Mouse (Mus musculus) CH12.LX (cell line): ENCODE data around the gene Ubfd1. TPM values are rescaled to one million over a fixed set of nuclear protein-coding genes. Genes with fewer than 3 reads are reported as not detected.
A peak's percentile ranks its signal among the peaks of the same experiment; 100 is the strongest.

Source experiments
- DNase-seq: peaks from one replicate; pipeline ENCODE4 v3.0.0-alpha.2; 2013; ENCODE audit errors: extremely low read depth
- H3K27ac ChIP-seq: 2 replicates; pipeline ENCODE4 v1.5.1; 2012; ENCODE audit warnings: low read depth, mild to moderate bottlenecking, control low read depth, moderate library complexity; ENCODE audit not compliant: insufficient read depth
- H3K27me3 ChIP-seq: replicated peaks from 2 replicates; pipeline ENCODE3; 2012; ENCODE audit warnings: inconsistent platforms
- H3K36me3 ChIP-seq, 2 experiments: replicated peaks in 1 of 2; 2 replicates each; pipeline versions ENCODE3 to v1.6.1; 2012; ENCODE audit warnings: inconsistent platforms in 1 of 2, low read length in 1 of 2, mild to moderate bottlenecking in 1 of 2, mixed read lengths in 1 of 2, moderate library complexity in 1 of 2; ENCODE audit not compliant: control insufficient read depth in 1 of 2, insufficient read depth in 1 of 2
- H3K4me1 ChIP-seq, 2 experiments: 2 replicates each; pipeline ENCODE4 v1.6.1; 2012; ENCODE audit warnings: inconsistent platforms in 1 of 2, moderate library complexity in 1 of 2; ENCODE audit not compliant: insufficient read depth in 2 of 2, control insufficient read depth in 1 of 2
- H3K4me2 ChIP-seq: 2 replicates; pipeline ENCODE4 v1.6.1; 2012; ENCODE audit warnings: low read depth, mild to moderate bottlenecking, control low read depth; ENCODE audit not compliant: poor library complexity, insufficient read depth, severe bottlenecking
- H3K4me3 ChIP-seq, 3 experiments: fragments of 150-350 bp in 1 of 3; sonication (generic) in 1 of 3; replicated peaks in 1 of 3; 2 replicates each; pipeline versions ENCODE3 to v1.5.1; 2011 to 2012; ENCODE audit warnings: low read depth in 2 of 3, low read length in 2 of 3, mild to moderate bottlenecking in 2 of 3, moderate library complexity in 2 of 3, control low read depth in 1 of 3, improper control_type of control experiment in 1 of 3, inconsistent platforms in 1 of 3, mixed read lengths in 1 of 3; ENCODE audit not compliant: poor library complexity in 1 of 3
- H3K79me2 ChIP-seq: replicated peaks from 2 replicates; pipeline ENCODE4 v1.6.1; 2012; ENCODE audit warnings: mild to moderate bottlenecking, moderate library complexity; ENCODE audit not compliant: control insufficient read depth, poor library complexity, insufficient read depth, severe bottlenecking; ENCODE audit errors: extremely low read depth
- H3K9ac ChIP-seq: 2 replicates; pipeline ENCODE4 v1.6.1; 2012; ENCODE audit warnings: low read depth, mild to moderate bottlenecking, control low read depth, moderate library complexity; ENCODE audit not compliant: insufficient read depth
- H3K9me3 ChIP-seq: replicated peaks from 2 replicates; pipeline ENCODE3; 2012; ENCODE audit warnings: low read length, inconsistent platforms, mixed read lengths
- CHD1 ChIP-seq: IDR thresholded peaks from 2 replicates; pipeline ENCODE4 v1.6.1; 2012; ENCODE audit warnings: low read depth, low read length, improper control_type of control experiment, inconsistent platforms
- CHD2 ChIP-seq: IDR thresholded peaks from 2 replicates; pipeline ENCODE4 v1.6.1; 2011; ENCODE audit warnings: low read length, improper control_type of control experiment
- CTCF ChIP-seq, 2 experiments: IDR thresholded peaks in 1 of 2; conservative IDR thresholded peaks in 1 of 2; 2 replicates each; pipeline ENCODE4 v1.5.1; 2011 to 2012; ENCODE audit warnings: low read depth in 2 of 2, low read length in 2 of 2, improper control_type of control experiment in 1 of 2, inconsistent platforms in 1 of 2, mild to moderate bottlenecking in 1 of 2, moderate library complexity in 1 of 2
- E2F4 ChIP-seq: IDR thresholded peaks from 2 replicates; pipeline ENCODE4 v1.6.1; 2011; ENCODE audit warnings: low read depth, low read length, improper control_type of control experiment; ENCODE audit not compliant: insufficient replicate concordance
- ELF1 ChIP-seq: IDR thresholded peaks from 2 replicates; pipeline ENCODE4 v1.6.1; 2014; ENCODE audit warnings: low read depth, mild to moderate bottlenecking, inconsistent platforms, low read length, improper control_type of control experiment
- EP300 ChIP-seq: IDR thresholded peaks from 2 replicates; pipeline ENCODE4 v1.6.1; 2011; ENCODE audit warnings: low read length, improper control_type of control experiment
- ETS1 ChIP-seq: conservative IDR thresholded peaks from 2 replicates; pipeline ENCODE4 v1.6.1; 2012; ENCODE audit warnings: low read depth, mild to moderate bottlenecking, inconsistent platforms, low read length, improper control_type of control experiment, moderate library complexity
- GABPA ChIP-seq: IDR thresholded peaks from 2 replicates; pipeline ENCODE4 v1.6.1; 2012; ENCODE audit warnings: low read depth, low read length, improper control_type of control experiment, inconsistent platforms; ENCODE audit not compliant: insufficient replicate concordance
- HCFC1 ChIP-seq: IDR thresholded peaks from 2 replicates; pipeline ENCODE4 v1.6.1; 2012; ENCODE audit warnings: low read depth, mild to moderate bottlenecking, inconsistent platforms, low read length, improper control_type of control experiment
- KAT2A ChIP-seq: IDR thresholded peaks from 2 replicates; pipeline ENCODE4 v1.6.1; 2012; ENCODE audit warnings: low read length, improper control_type of control experiment, inconsistent platforms; ENCODE audit not compliant: insufficient replicate concordance
- MAFK ChIP-seq: IDR thresholded peaks from 2 replicates; pipeline ENCODE4 v1.6.1; 2011; ENCODE audit warnings: low read length, improper control_type of control experiment; ENCODE audit not compliant: insufficient replicate concordance
- MAZ ChIP-seq: IDR thresholded peaks from 2 replicates; pipeline ENCODE4 v1.6.1; 2012; ENCODE audit warnings: low read depth, mild to moderate bottlenecking, inconsistent platforms, low read length, improper control_type of control experiment, moderate library complexity
- MEF2A ChIP-seq: IDR thresholded peaks from 2 replicates; pipeline ENCODE4 v1.6.1; 2014; ENCODE audit warnings: low read depth, mild to moderate bottlenecking, inconsistent platforms, low read length, improper control_type of control experiment, borderline replicate concordance
- MXI1 ChIP-seq: IDR thresholded peaks from 2 replicates; pipeline ENCODE4 v1.6.1; 2011; ENCODE audit warnings: mild to moderate bottlenecking, low read depth, low read length, improper control_type of control experiment
- MYC ChIP-seq: IDR thresholded peaks from 2 replicates; pipeline ENCODE4 v1.6.1; 2011; ENCODE audit warnings: low read depth, mild to moderate bottlenecking, improper control_type of control experiment, low read length
- NELFE ChIP-seq: IDR thresholded peaks from 2 replicates; pipeline ENCODE4 v1.6.1; 2011; ENCODE audit warnings: low read depth, low read length, improper control_type of control experiment
- NRF1 ChIP-seq: IDR thresholded peaks from 2 replicates; pipeline ENCODE4 v1.6.1; 2014; ENCODE audit warnings: low read depth, mild to moderate bottlenecking, inconsistent platforms, low read length, improper control_type of control experiment, moderate library complexity
- POLR2AphosphoS2 ChIP-seq: IDR thresholded peaks from 2 replicates; pipeline ENCODE4 v1.6.1; 2011; ENCODE audit warnings: low read depth, low read length, improper control_type of control experiment
- RAD21 ChIP-seq: IDR thresholded peaks from 2 replicates; pipeline ENCODE4 v1.6.1; 2011; ENCODE audit warnings: low read depth, mild to moderate bottlenecking, low read length, improper control_type of control experiment, moderate library complexity
- RCOR1 ChIP-seq: conservative IDR thresholded peaks from 2 replicates; pipeline ENCODE4 v1.6.1; 2012; ENCODE audit warnings: low read depth, mild to moderate bottlenecking, inconsistent platforms, low read length, improper control_type of control experiment
- SIN3A ChIP-seq: IDR thresholded peaks from 2 replicates; pipeline ENCODE4 v1.6.1; 2012; ENCODE audit warnings: low read length, improper control_type of control experiment, inconsistent platforms
- SMC3 ChIP-seq: IDR thresholded peaks from 2 replicates; pipeline ENCODE4 v1.6.1; 2011; ENCODE audit warnings: low read depth, low read length, improper control_type of control experiment
- TBP ChIP-seq: conservative IDR thresholded peaks from 2 replicates; pipeline ENCODE4 v1.6.1; 2011; ENCODE audit warnings: low read depth, low read length, improper control_type of control experiment
- TCF12 ChIP-seq: IDR thresholded peaks from 2 replicates; pipeline ENCODE4 v1.6.1; 2014; ENCODE audit warnings: low read depth, mild to moderate bottlenecking, inconsistent platforms, low read length, improper control_type of control experiment
- USF1 ChIP-seq: IDR thresholded peaks from 2 replicates; pipeline ENCODE4 v1.6.1; 2014; ENCODE audit warnings: low read depth, mild to moderate bottlenecking, inconsistent platforms, low read length, improper control_type of control experiment
- USF2 ChIP-seq: conservative IDR thresholded peaks from 2 replicates; pipeline ENCODE4 v1.6.1; 2011; ENCODE audit warnings: low read depth, low read length, improper control_type of control experiment
- ZC3H11A ChIP-seq: IDR thresholded peaks from 2 replicates; pipeline ENCODE4 v1.6.1; 2012; ENCODE audit warnings: low read depth, mild to moderate bottlenecking, inconsistent platforms, low read length, improper control_type of control experiment
- ZKSCAN1 ChIP-seq: IDR thresholded peaks from 2 replicates; pipeline ENCODE4 v1.6.1; 2012; ENCODE audit warnings: low read depth, inconsistent platforms, low read length, improper control_type of control experiment, borderline replicate concordance
- ZMIZ1 ChIP-seq: IDR thresholded peaks from 2 replicates; pipeline ENCODE4 v1.6.1; 2012; ENCODE audit warnings: low read depth, mild to moderate bottlenecking, inconsistent platforms, low read length, improper control_type of control experiment
- ZNF384 ChIP-seq: IDR thresholded peaks from 2 replicates; pipeline ENCODE4 v1.6.1; 2012; ENCODE audit warnings: low read depth, low read length, improper control_type of control experiment, inconsistent platforms
- dilution Hi-C: fragments of 300-500 bp; cut with MboI; formaldehyde crosslinking; loops from 2 replicates; pipeline ENCODE4 v1.14.3; 2020; ENCODE audit warnings: low sequenced_read_pairs; ENCODE audit not compliant: extremely low pct_unique_long_range_greater_than_20kb, extremely low pct_ligation_motif_present
- in situ Hi-C: fragments of 300-500 bp; cut with MboI; formaldehyde crosslinking; loops from 3 replicates; pipeline ENCODE4 v1.14.3; 2019; ENCODE audit warnings: low sequenced_read_pairs, low pct_ligation_motif_present, low pct_unique_long_range_greater_than_20kb, mixed read lengths
- polyA plus RNA-seq: library from polyadenylated mRNA; unstranded; fragments of >175 nt; gene quantifications from 2 replicates; pipeline ENCODE4 v1.2.1, GENCODE M21; 2012; ENCODE audit warnings: low read depth; ENCODE audit not compliant: insufficient read length
- total RNA-seq, 2 experiments: library from RNA; depleted of rRNA; stranded (reverse); fragments of 300-350 nt in 1 of 2; fragments of >200 nt in 1 of 2; gene quantifications; 2 replicates each; pipeline ENCODE4 v1.2.3; 2012 to 2014

The Ubfd1 gene
- total and polyA plus RNA-seq, 3 experiments, result 26.9 to 51.8 (median 36.5) TPM

DNA sequence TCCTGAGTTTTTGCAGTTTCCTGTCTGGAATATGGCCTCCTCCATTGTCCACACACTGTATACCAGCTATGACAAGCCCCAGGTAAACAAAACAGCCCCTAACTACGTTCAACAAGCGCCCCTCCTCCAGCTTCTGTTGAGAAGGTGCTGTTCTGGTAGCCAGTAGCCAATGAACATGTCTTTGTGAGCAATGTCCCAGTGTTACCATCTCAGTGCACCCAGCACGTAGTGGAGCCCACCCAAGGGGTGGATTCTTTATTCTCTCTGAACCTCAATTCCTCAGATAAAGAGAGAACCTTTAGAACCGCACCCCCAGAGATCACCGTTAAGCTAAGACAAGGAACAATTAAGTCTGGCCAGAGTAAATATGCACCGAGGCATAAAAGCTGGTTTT, 46.7 kb upstream of the Ubfd1 start:
- H3K4me3 ChIP-seq, result peak overlapping the region; percentile 55 to 86 (median 73)
- H3K36me3 ChIP-seq, result peaks cover 0 to 12% of the 10 kb centered on the region in 2 experiments
- no peaks in the 10 kb centered on the region for H3K27me3 ChIP-seq
- in situ Hi-C loops (no loop called here), dilution Hi-C loops (no loop called here)
- peaks cover 4 to 62% of the 10 kb centered on the region in 2 experiments for H3K4me1 ChIP-seq
- no peak for TF ChIP-seq ETS1
- no peak for TF ChIP-seq RCOR1
- TF ChIP-seq ELF1, result no peak
- TF ChIP-seq SMC3, result no peak
- no peak for TF ChIP-seq NELFE
- no peak for TF ChIP-seq MAFK
- TF ChIP-seq, all 38 proteins: peak for 0
- Histone ChIP-seq H3K9me3 (no peaks in the 10 kb centered on the region), H3K9ac (peak overlapping the region; percentile 42), H3K27ac (no peak overlapping the region), H3K4me2 (peak overlapping the region; percentile 65), H3K79me2 (no peaks in the 10 kb centered on the region)
- no peak for DNase-seq

DNA sequence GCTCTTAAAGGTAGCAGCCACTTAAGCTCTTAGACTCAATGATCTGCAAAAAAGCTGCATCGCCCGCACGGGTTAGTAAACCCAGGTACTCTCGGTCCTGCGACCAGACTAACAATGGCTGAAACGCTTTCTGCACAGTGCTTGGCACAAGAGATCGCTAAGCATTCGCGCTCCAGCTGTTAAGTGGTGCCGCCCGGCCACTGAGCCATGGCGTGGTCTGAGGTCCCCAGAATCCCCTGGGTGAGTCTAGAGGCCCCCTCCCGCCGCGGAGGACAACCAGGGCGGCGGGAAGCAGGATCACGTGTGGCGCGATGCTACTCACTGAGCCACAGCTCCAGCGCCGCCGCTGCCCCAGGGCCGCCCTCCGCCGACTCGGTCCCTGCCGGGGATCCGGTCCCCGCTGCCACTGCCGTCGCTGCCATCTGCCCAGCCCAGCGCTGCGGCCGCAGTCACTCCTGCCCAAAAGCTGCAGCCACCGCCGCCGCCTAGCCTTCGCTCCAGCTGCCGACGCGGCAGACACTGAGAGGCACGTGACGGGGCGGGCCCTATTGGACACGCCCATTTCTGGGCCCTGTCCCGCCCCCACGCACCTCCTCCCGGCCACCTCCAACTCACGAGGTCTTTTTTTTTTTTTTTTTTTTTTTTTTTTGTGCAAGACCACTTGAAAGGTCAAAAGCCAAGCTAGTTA, 46.2 kb upstream of the Ubfd1 start, which contains the start of gene Gga2:
TSS of gene Gga2 (minus strand) at position 556 of the 688 bp plus-strand sequence.
- Histone ChIP-seq H3K27me3 (no peaks in the 10 kb centered on the region), H3K9ac (peak within 1 kb of the TSS; percentile 42), H3K27ac (peak within 1 kb of the TSS; percentile 27; the same call in 1 of the 2 replicates), H3K9me3 (no peaks in the 10 kb centered on the region), H3K4me2 (peak within 1 kb of the TSS; percentile 65), H3K79me2 (no peaks in the 10 kb centered on the region), H3K4me1 (peaks cover 4 to 57% of the 10 kb centered on the region in 2 experiments), H3K36me3 (peaks cover 0 to 8% of the 10 kb centered on the region in 2 experiments), H3K4me3 (peak within 1 kb of the TSS; percentile 55 to 86 (median 73))
- in situ Hi-C loops (no loop called here), dilution Hi-C loops (no loop called here)
- DNase-seq, result peak; percentile 85
- TF ChIP-seq CTCF (conservative IDR thresholded peaks at IDR 0.05 in 1 of 2, IDR thresholded peaks at IDR 0.05 in 1 of 2; ENCODE audit: low read depth in 2 of 2, low read length in 2 of 2), result no peak
- TF ChIP-seq MYC, result 0 out of 2 replicates have a peak, but pooled peaks have one; percentile 20
- no peak for TF ChIP-seq ETS1
- TF ChIP-seq ZKSCAN1, result no peak
- no peak for TF ChIP-seq POLR2AphosphoS2
- TF ChIP-seq CHD1, result no peak
- peak; percentile 56; the same call in 1 of the 2 replicates for TF ChIP-seq MAZ
- peak; percentile 99 for TF ChIP-seq ZNF384
- no peak; the same call in 1 of the 2 replicates for TF ChIP-seq HCFC1
- peak; percentile 20; the same call in 1 of the 2 replicates for TF ChIP-seq EP300
- TF ChIP-seq ZC3H11A, result no peak
- TF ChIP-seq CHD2, result no peak
- no peak for TF ChIP-seq MEF2A
- TF ChIP-seq SMC3, result no peak
- TF ChIP-seq NRF1, result no peak
- TF ChIP-seq SIN3A, result peak; percentile 25; the same call in 1 of the 2 replicates
- peak; percentile 76 for TF ChIP-seq TCF12
- no peak for TF ChIP-seq MAFK
- TF ChIP-seq MXI1, result peak; percentile 80
- peak; percentile 84 for TF ChIP-seq USF2
- peak; percentile 61; the same call in 1 of the 2 replicates for TF ChIP-seq RCOR1
- TF ChIP-seq KAT2A, result no peak
- no peak for TF ChIP-seq GABPA
- no peak for TF ChIP-seq RAD21
- no peak for TF ChIP-seq E2F4
- peak; percentile 60; the same call in 1 of the 2 replicates for TF ChIP-seq ZMIZ1
- no peak for TF ChIP-seq TBP
- no peak for TF ChIP-seq ELF1
- peak; percentile 92 for TF ChIP-seq USF1
